Mouse (Mus musculus) erythroblast, embryonic 14.5 days (primary cell): ENCODE results near the gene Hipk2.
A peak's percentile ranks its signal among the peaks of the same experiment; 100 is the strongest.

Source experiments
- GATA1 ChIP-seq: IDR thresholded peaks from 2 replicates; pipeline ENCODE4 v1.6.1; 2012; ENCODE audit warnings: low read length, inconsistent platforms, mixed read lengths
- TAL1 ChIP-seq: IDR thresholded peaks from 3 replicates; pipeline ENCODE4 v1.6.1; 2012; ENCODE audit warnings: low read length, inconsistent platforms, mixed read lengths

DNA sequence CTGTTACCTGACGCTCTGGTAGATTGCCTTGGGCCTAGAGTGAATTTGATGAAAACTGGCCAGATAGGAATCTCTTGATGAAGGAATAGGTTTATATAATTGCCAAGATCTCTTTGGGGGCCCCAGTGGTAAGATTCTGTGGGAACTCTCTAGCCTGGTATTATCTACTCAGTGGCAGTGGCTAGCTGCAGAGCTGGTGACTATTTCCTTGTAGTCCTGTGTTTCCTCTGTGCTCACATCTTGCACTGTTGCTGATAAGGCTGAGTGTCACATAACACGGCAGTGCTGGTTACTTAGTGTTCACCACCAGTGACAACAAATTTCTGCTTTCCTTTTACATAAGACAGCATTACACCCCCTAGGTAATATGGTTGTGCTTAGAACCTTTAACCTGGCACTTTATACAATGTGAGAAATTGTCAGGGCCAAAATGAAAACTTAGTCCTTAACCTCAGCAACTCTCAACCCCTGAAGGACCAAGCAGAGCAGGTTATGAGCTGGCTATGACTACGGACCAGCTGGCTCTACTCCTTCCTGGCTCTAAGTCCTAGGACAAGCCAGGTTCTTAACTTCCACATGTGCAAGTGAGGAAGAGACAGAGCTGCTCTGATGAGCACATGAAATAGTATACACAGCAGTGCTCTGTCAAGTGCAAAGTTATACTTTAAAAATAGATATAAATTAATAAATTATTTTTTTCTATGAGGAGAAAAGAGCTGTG, 80.7 kb downstream of the Hipk2 start:
- TF ChIP-seq GATA1 (0 out of 2 replicates have a peak, but pooled peaks have one; percentile 40), TAL1 (peak; percentile 40; the same call in 1 of the 3 replicates)
